Mouse (Mus musculus) forelimb bud, embryonic 11.5 days (tissue): ENCODE measurements around the gene Pdgfb.

Experiments used
- DNase-seq: peaks from one replicate; pipeline ENCODE4 v3.0.0-alpha.2; 2012; ENCODE audit warnings: low read depth, low spot score

The Pdgfb gene

GRCm38 (mm10) chr15:79958418-79958817 is 56.4 kb downstream of the Pdgfb start:
- no peak for DNase-seq

GRCm38 (mm10) chr15:79956559-79956958 is 58.2 kb downstream of the Pdgfb start:
- DNase-seq = no peak

GRCm38 (mm10) chr15:79953470-79953869 is 61.3 kb downstream of the Pdgfb start:
- no peak for DNase-seq

DNA sequence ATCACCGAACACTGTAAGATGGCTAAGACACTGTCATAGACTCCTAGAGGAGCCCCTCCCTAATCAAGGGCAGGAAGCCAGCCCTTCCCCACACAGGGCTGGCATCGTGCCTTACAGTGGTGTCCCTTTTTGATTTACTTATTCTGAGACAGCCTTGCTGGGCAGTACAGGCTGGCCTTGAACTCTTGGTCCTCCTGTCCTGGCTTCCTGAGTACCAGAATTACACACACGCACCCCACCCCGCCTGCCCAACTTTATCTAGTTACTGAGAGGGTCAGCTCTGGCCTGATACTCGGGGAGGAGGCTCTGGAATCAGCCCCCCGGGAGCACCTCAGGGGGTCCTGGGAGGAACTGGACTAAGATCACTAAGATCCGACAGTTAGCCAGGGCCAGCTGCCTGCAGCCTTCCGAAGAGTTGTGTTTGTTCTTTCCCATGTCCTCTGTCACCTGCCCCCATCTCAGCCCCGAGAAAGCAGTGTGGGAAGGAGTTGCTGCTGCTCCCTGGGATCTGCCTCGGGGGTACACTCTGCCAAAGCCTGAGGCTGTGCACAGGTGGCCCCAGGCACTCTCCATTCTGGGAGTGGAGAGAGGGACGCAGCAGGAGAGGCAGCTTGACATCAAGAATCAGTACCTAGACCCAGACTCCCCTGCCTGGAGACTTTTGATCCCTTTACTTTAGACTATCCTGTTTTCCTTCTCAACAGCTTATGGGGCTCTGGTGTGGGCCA is 62.1 kb downstream of the Pdgfb start:
- no peak for DNase-seq

GRCm38 (mm10) chr15:79951730-79952503 is 62.9 kb downstream of the Pdgfb start:
- DNase-seq = no peak

GRCm38 (mm10) chr15:79951226-79951625 is 63.6 kb downstream of the Pdgfb start:
- DNase-seq = no peak

DNA sequence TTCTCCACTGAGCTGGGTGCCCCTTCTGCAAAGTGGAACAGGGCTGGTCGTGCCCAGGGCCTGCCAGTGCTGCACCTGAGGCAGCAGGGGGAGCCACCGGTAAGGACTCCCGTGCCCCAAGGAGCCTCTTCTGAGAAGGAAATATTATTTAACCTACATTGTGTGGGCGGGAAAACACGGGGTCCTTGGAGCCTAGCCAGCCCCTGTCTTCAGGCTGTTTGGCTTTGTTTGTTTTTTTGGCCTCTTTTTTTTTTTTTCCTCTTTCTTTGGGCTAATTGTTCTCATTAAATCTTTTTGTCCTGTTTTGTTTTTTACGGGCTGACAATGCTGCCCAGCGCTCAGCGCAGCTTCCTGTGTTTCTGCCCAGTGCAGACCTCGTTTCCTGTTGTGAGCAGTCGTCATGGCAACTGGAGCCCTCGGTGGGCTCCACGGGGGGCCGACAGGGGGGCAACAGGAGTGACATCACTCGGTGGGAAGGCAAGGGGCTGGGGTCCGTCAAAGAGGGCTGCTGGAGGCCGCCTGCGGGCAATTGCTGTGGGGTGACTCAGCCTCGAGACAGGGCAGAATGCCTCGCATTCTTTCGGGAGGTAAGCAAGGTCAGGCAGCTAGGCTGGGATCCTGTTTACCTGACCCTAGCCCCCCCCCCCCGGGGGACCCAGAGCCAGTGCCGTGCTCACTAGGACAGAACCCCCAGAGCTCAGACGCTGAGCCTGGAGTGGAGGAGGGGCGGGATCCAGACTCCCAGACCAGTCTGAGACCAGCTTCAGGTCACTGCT is 64.3 kb downstream of the Pdgfb start:
- peak; percentile 89 for DNase-seq

DNA sequence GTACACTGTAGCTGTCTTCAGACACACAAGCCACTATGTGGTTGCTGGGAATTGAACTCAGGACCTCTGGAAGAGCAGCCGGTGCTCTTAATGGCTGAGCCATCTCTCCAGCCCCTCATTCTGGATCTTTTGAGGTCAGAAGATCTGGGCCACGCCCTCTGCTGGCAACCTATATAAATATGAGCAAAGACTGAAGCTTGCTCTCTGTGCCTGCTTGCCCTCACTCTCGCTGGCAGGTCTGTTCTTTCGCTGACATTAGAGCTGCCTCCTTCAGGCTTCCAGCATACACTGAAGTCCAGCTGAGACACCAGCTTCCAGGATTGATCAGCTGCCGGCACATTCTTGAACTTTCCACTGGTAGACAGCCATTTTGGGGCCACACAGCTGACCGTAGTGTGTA is 67.1 kb downstream of the Pdgfb start:
- no peak for DNase-seq

GRCm38 (mm10) chr15:79946790-79947189 is 68.0 kb downstream of the Pdgfb start:
- no peak for DNase-seq

DNA sequence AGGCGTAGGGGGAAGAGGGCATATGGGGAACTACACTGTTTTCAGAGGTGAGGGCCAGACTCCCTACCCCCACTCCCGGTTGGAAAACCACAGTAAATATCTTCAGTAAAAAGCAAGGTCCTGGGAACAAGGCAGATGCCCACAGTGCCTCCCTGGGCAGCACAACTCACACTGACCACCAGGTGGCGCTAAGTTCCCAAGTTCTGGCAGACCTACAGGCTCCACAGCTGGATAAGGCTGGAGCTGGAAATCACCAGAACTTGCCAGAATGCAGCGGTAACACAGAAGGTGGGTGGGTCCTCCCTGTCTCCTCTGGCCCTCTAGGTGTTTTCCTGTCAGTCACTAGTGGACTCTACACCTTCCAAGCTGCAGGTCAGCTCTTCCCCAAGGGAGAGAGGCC is 68.8 kb downstream of the Pdgfb start:
- DNase-seq = peak; percentile 92
